Mouse (Mus musculus) embryonic fibroblast, embryonic 13.5 days (primary cell): ENCODE results near the gene Rpp25l. TPM values are rescaled to one million over a fixed set of nuclear protein-coding genes. Genes with fewer than 3 reads are reported as not detected.

Experiments used
- H3K27ac ChIP-seq: 2 replicates; pipeline ENCODE4 v1.5.1; 2012; ENCODE audit warnings: low read length, control low read depth, inconsistent platforms; ENCODE audit not compliant: insufficient read depth
- H3K4me1 ChIP-seq: 2 replicates; pipeline ENCODE4 v1.6.1; 2011; ENCODE audit warnings: low read length; ENCODE audit not compliant: control insufficient read depth, insufficient read depth
- H3K4me3 ChIP-seq: 2 replicates; pipeline ENCODE4 v1.5.1; 2011; ENCODE audit warnings: mild to moderate bottlenecking, control low read depth, low read length; ENCODE audit not compliant: insufficient read depth
- CTCF ChIP-seq: IDR thresholded peaks from 2 replicates; pipeline ENCODE4 v1.5.1; 2011; ENCODE audit warnings: mild to moderate bottlenecking, control low read depth, low read length, moderate library complexity, borderline replicate concordance; ENCODE audit not compliant: insufficient read depth
- POLR2A ChIP-seq: IDR thresholded peaks from 2 replicates; pipeline ENCODE4 v1.6.1; 2011; ENCODE audit warnings: low read depth, mild to moderate bottlenecking, control low read depth, low read length, moderate library complexity
- polyA plus RNA-seq: library from polyadenylated mRNA; stranded (reverse); fragments of >200 nt; gene quantifications from 2 replicates; pipeline ENCODE4 v1.2.4, GENCODE M21; 2011; ENCODE audit warnings: low read depth; ENCODE audit not compliant: missing spikeins, insufficient read length

Gene Rpp25l
- polyA plus RNA-seq, 1 experiment: 14.0 TPM

DNA sequence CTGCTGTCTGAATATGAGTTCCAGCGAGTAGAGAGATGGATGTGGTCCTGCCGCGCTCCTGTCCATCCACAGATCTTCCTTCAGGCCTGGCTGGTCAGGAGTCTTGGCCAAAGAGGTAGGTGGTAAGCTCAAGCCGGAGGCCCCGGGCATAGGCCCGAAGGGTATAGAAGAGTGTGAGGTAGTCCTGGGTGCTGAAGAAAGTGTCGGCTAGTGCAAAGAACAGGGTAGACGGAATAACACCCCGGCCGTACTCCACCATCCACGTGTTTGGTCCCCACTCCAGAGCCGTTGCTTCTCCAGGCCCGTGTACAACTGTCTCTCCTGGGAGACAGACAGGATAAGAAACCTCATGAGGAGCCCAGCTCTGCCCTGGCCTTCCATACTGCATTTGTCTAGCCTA, 25.9 kb upstream of the Rpp25l start:
- TF ChIP-seq CTCF (no peak), POLR2A (no peak)
- Histone ChIP-seq H3K4me3 (0 out of 2 replicates have a peak overlapping the region, but pooled peaks have one; percentile 86), H3K27ac (no peak overlapping the region), H3K4me1 (0 out of 2 replicates have a peak, but pooled peaks cover 2% of the 10 kb centered on the region)

DNA sequence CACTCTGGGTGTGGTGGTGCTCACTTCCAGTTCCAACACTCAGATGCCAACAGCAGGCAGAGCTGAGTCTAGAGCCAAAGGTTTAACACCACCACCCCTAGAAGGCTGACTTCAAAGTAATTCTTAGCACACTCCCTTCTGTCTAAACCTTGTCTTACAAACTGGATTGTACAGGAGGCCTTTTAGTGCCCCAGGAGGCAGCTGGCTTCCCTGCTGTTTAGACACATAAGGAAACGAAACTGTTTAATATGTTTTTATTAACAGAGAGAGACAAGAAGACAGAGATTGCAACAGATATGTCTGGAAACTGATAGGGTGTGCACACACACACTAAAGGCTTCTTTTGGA, 24.9 kb upstream of the Rpp25l start:
- H3K4me1 ChIP-seq: 0 out of 2 replicates have a peak, but pooled peaks cover 2% of the 10 kb centered on the region

DNA sequence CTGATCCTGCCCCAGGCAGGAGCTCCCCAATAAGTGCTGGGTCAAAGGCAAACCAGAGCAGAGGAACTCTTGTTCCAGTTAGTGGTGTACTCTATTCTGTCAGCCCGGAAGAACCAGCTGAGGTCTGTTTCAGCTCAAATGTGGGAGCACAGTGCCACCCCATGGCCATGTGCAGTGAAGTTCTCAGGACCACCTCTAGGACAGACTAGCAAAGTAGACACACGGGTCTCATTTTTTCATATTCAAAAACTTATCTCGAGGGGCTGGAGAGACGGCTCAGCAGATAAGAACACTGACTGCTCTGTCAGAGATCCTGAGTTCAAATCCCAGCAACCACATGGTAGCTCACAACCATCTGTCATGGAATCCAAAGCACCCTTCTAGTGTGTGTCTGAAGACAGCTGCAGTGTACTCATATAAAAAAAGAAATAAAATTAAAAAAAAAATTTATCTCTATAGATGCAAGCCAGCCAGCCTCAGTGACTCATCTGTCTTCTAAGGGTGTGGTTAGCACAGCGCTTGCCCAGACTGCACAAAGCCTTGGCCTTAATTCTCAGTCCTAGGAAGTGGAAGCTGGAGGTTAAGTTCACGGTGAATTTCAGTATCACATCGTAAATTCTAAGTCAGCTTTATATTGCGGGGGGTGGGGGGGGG, 24.4 kb upstream of the Rpp25l start:
- Histone ChIP-seq H3K4me3 (no peak overlapping the region), H3K27ac (peak overlapping the region; percentile 81), H3K4me1 (0 out of 2 replicates have a peak, but pooled peaks cover 2% of the 10 kb centered on the region)
- TF ChIP-seq POLR2A (peak; percentile 18; the same call in 1 of the 2 replicates), CTCF (peak; percentile 80; the same call in 1 of the 2 replicates)

More for the DNA sequence above, 24.9 kb upstream of the Rpp25l start:
- Histone ChIP-seq H3K4me3 (no peak overlapping the region), H3K27ac (peak overlapping the region; percentile 81)
- TF ChIP-seq POLR2A: no peak
- no peak for TF ChIP-seq CTCF

DNA sequence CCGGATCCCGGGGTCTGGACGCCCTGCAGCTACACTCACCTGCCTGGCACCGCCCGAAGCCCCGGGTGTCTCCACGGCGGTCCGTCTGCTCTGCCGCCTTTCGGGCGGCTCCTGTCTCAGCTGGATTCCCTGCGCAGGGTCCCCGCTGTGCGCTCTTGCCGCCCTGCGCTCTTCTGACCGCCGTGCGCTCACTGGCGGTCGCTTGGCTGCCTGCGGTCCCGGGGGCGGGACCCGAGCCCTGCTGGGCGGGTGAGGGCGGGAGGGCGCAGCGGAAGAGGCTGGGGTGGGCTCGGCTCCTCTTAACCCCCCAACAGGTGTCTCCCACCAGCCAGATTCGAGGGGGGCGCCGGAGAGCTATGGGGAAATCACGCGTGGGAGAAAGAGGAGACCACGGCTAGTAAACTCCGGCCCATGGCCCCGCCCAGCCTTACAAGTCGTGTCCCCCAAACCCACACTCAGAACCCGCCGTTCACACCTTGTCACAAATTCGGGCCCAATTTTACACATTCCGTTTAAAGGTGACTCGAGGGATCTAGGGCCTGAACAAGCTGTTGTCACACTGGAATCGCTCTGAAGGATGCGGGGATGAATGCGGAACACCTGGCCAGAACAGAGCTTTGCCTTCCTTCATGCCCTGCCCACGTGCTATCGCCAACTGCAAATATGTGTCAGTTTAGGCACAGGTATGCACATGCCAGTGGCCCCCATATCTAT, 17.9 kb upstream of the Rpp25l start, which contains the start of gene Arid3c:
Gene Arid3c (minus strand): TSS at position 91 of the 714 bp plus-strand sequence.
- peak within 1 kb of the TSS; percentile 31 for H3K4me3 ChIP-seq
- no peaks in the 10 kb centered on the region for H3K4me1 ChIP-seq
- no peak within 1 kb of the TSS for H3K27ac ChIP-seq
- TF ChIP-seq POLR2A (no peak), CTCF (no peak)

- no peak overlapping the region for H3K4me3 ChIP-seq
- no peak for TF ChIP-seq CTCF
- TF ChIP-seq POLR2A: no peak
- no peak overlapping the region for H3K27ac ChIP-seq
- H3K4me1 ChIP-seq: 0 out of 2 replicates have a peak, but pooled peaks cover 2% of the 10 kb centered on the region
These were observed 13.7 kb upstream of the Rpp25l start for GRCm38 (mm10) chr4:41726826-41727621.

DNA sequence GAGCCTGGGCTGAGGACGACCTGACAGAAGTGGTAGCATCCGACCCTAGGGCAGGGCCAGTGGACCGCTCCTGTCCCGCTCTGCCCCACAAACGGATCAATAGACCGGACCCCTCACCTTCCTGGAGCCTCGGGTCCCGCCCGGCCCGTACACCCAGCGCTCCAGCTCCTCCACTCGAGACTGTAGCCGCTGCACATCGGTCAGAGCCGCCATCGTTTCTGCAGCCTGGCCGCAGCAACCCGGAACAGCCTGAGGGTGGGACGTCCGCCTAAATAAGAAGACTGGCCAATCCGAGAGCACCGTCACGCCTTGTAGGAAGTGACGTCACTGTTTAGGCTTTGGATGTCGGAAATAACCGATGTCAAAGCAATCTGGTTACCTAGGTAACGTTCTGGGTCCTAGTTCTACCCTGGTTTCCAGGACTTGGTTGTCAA, 9.6 kb upstream of the Rpp25l start, which contains the start of gene Dctn3:
Gene Dctn3 (minus strand): TSS at position 253 of the 434 bp plus-strand sequence.
- peak within 1 kb of the TSS; percentile 94 for H3K4me3 ChIP-seq
- H3K27ac ChIP-seq: no peak within 1 kb of the TSS

GRCm38 (mm10) chr4:41716834-41717233, 3.5 kb upstream of the Rpp25l start:
- H3K4me1 ChIP-seq: peaks cover 2% of the 10 kb centered on the region
- TF ChIP-seq POLR2A (no peak), CTCF (no peak)
- no peak overlapping the region for H3K4me3 ChIP-seq
- H3K27ac ChIP-seq: no peak overlapping the region

More for the DNA sequence above, 9.6 kb upstream of the Rpp25l start, which contains the start of gene Dctn3:
- peaks cover 4% of the 10 kb centered on the region for H3K4me1 ChIP-seq
- TF ChIP-seq CTCF: no peak
- TF ChIP-seq POLR2A: peak; percentile 87

- H3K4me3 ChIP-seq: no peak overlapping the region
- H3K4me1 ChIP-seq: no peaks in the 10 kb centered on the region
- TF ChIP-seq POLR2A: no peak
- no peak for TF ChIP-seq CTCF
- no peak overlapping the region for H3K27ac ChIP-seq
These were observed 2.3 kb upstream of the Rpp25l start for GRCm38 (mm10) chr4:41715596-41715995.

DNA sequence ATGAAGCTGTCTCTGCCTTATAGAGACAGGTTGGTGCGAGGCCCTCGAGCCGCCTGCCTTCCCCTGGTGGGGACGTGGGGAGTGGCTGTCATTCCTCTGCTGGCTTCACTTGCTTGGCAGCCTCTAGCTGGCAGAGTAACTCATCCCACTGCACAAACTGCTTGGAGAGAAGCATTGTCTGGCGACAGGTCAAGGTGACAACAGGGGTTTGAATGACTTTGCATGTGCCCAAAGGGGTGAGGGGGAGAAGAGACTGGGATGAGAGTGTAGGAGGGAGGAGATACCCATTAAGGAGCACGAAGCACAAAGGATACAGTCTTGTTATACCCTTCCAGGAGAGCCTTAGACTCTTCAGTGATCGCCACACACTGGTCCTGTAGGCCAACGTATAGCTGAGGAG, 1.7 kb upstream of the Rpp25l start:
- H3K4me1 ChIP-seq: no peaks in the 10 kb centered on the region
- no peak overlapping the region for H3K4me3 ChIP-seq
- H3K27ac ChIP-seq: no peak overlapping the region
- TF ChIP-seq POLR2A (no peak), CTCF (no peak)

- Histone ChIP-seq H3K4me1 (no peaks in the 10 kb centered on the region), H3K4me3 (no peak overlapping the region), H3K27ac (no peak overlapping the region)
- TF ChIP-seq CTCF: peak; percentile 83
- no peak for TF ChIP-seq POLR2A
These were observed 942 bp upstream of the Rpp25l start for GRCm38 (mm10) chr4:41714276-41714675.
